Mouse (Mus musculus): Measurements from ENCODE around the gene Supt3. TPM values are rescaled to one million over a fixed set of nuclear protein-coding genes. Genes with fewer than 3 reads are reported as not detected.

The Supt3 gene
- polyA plus RNA-seq, 1 experiment, result 6.4 TPM

GRCm38 (mm10) chr17:45047236-45047635 is 270.3 kb downstream of the Supt3 start:
- no peak for TF ChIP-seq CTCF (conservative IDR thresholded peaks at IDR 0.05; ENCODE audit: insufficient read depth, insufficient read length, low read depth, low read length)
- TF ChIP-seq POLR2A (IDR thresholded peaks at IDR 0.05; ENCODE audit: low read depth, low read length), result no peak
- whole genome bisulfite sequencing, result 93% methylated on average over 6 of the region's 6 CpGs
- no peaks in the 10 kb centered on the region for H3K36me3 ChIP-seq (ENCODE audit: control insufficient read depth, insufficient read depth, low read length)

GRCm38 (mm10) chr17:45051971-45052370 is 275.0 kb downstream of the Supt3 start:
- Histone ChIP-seq H3K36me3 (ENCODE audit: control insufficient read depth, insufficient read depth, low read length) (no peaks in the 10 kb centered on the region), H3K4me1 (ENCODE audit: control insufficient read depth, insufficient read depth, low read length) (no peaks in the 10 kb centered on the region), H3K4me3 (ENCODE audit: insufficient read depth, low read depth, low read length) (no peak overlapping the region), H3K27me3 (replicated peaks; ENCODE audit: control insufficient read depth, insufficient read depth, low read length) (no peaks in the 10 kb centered on the region), H3K27ac (ENCODE audit: insufficient read depth, low read depth, low read length) (no peak overlapping the region)
- TF ChIP-seq CTCF (conservative IDR thresholded peaks at IDR 0.05; ENCODE audit: insufficient read depth, insufficient read length, low read depth, low read length) (no peak), POLR2A (IDR thresholded peaks at IDR 0.05; ENCODE audit: low read depth, low read length) (no peak)
- no peak for DNase-seq
- 91% methylated on average over 3 of the region's 3 CpGs for WGBS

More at GRCm38 (mm10) chr17:45047236-45047635, 270.3 kb downstream of the Supt3 start:
- H3K27me3 ChIP-seq (replicated peaks; ENCODE audit: control insufficient read depth, insufficient read depth, low read length), result no peaks in the 10 kb centered on the region
- H3K4me1 ChIP-seq (ENCODE audit: control insufficient read depth, insufficient read depth, low read length), result no peaks in the 10 kb centered on the region
- DNase-seq, result no peak
- no peak overlapping the region for H3K27ac ChIP-seq (ENCODE audit: insufficient read depth, low read depth, low read length)
- H3K4me3 ChIP-seq (ENCODE audit: insufficient read depth, low read depth, low read length), result no peak overlapping the region

- H3K27ac ChIP-seq (ENCODE audit: insufficient read depth, low read depth, low read length), result no peak overlapping the region
- H3K4me3 ChIP-seq (ENCODE audit: insufficient read depth, low read depth, low read length), result no peak overlapping the region
- TF ChIP-seq POLR2A (IDR thresholded peaks at IDR 0.05; ENCODE audit: low read depth, low read length), result no peak
- no peak for TF ChIP-seq CTCF (conservative IDR thresholded peaks at IDR 0.05; ENCODE audit: insufficient read depth, insufficient read length, low read depth, low read length)
- no peak for DNase-seq
- 89% methylated on average over 3 of the region's 3 CpGs for WGBS
- no peaks in the 10 kb centered on the region for H3K36me3 ChIP-seq (ENCODE audit: control insufficient read depth, insufficient read depth, low read length)
- H3K27me3 ChIP-seq (replicated peaks; ENCODE audit: control insufficient read depth, insufficient read depth, low read length), result no peaks in the 10 kb centered on the region
- H3K4me1 ChIP-seq (ENCODE audit: control insufficient read depth, insufficient read depth, low read length), result no peaks in the 10 kb centered on the region
Measured at GRCm38 (mm10) chr17:45053371-45053770, 276.4 kb downstream of the Supt3 start.

DNA sequence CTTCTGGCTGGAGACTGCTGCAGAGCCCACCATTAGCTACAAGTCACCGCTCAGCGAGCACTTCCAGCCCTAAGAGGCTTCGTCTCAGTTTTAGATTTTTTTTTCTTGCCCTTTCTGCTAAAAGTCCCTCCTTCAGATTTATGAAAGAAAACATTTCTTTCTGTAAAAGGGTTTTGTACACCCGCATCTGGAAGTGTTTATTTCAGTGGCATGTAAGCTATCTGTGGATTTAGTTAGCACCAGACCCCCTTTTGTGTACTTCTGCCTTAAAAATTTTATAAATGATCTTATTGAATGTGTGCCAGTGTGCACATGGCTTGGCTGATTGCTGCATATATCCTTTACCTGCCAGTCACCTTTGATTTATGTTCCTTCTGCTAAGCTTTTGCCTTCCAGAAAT is 277.6 kb downstream of the Supt3 start:
- Histone ChIP-seq H3K4me1 (ENCODE audit: control insufficient read depth, insufficient read depth, low read length) (no peaks in the 10 kb centered on the region), H3K36me3 (ENCODE audit: control insufficient read depth, insufficient read depth, low read length) (no peaks in the 10 kb centered on the region), H3K27ac (ENCODE audit: insufficient read depth, low read depth, low read length) (no peak overlapping the region), H3K4me3 (ENCODE audit: insufficient read depth, low read depth, low read length) (no peak overlapping the region), H3K27me3 (replicated peaks; ENCODE audit: control insufficient read depth, insufficient read depth, low read length) (no peaks in the 10 kb centered on the region)
- WGBS, result 89% methylated on average over 4 of the region's 4 CpGs
- DNase-seq, result no peak
- TF ChIP-seq POLR2A (IDR thresholded peaks at IDR 0.05; ENCODE audit: low read depth, low read length), result no peak
- no peak for TF ChIP-seq CTCF (conservative IDR thresholded peaks at IDR 0.05; ENCODE audit: insufficient read depth, insufficient read length, low read depth, low read length)

DNA sequence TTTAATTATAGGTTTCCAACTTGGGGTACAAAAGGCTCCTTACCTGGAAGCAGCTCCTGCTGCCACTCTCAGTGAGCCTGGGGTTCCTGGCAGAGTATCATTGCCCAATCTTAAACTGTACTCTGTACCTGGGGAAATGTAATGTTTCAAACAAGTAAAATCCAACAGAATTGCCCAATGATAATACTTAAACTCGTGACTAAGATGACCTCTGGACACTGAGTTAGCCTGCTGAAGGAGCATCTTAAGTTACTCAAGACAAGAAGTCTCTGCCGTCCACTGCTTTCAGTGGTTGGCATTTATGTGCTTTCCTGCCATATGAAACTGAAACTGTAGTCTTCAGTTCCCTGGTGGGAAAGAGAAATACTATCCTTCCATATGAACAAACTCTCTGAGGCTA is 279.9 kb downstream of the Supt3 start:
- no peaks in the 10 kb centered on the region for H3K4me1 ChIP-seq (ENCODE audit: control insufficient read depth, insufficient read depth, low read length)
- 49% methylated on average over 2 of the region's 2 CpGs for WGBS
- H3K4me3 ChIP-seq (ENCODE audit: insufficient read depth, low read depth, low read length), result no peak overlapping the region
- no peak for TF ChIP-seq CTCF (conservative IDR thresholded peaks at IDR 0.05; ENCODE audit: insufficient read depth, insufficient read length, low read depth, low read length)
- no peaks in the 10 kb centered on the region for H3K27me3 ChIP-seq (replicated peaks; ENCODE audit: control insufficient read depth, insufficient read depth, low read length)
- no peaks in the 10 kb centered on the region for H3K36me3 ChIP-seq (ENCODE audit: control insufficient read depth, insufficient read depth, low read length)
- DNase-seq, result peak; percentile 60
- H3K27ac ChIP-seq (ENCODE audit: insufficient read depth, low read depth, low read length), result no peak overlapping the region

- Histone ChIP-seq H3K27ac (ENCODE audit: insufficient read depth, low read depth, low read length) (no peak overlapping the region), H3K36me3 (ENCODE audit: control insufficient read depth, insufficient read depth, low read length) (no peaks in the 10 kb centered on the region), H3K27me3 (replicated peaks; ENCODE audit: control insufficient read depth, insufficient read depth, low read length) (no peaks in the 10 kb centered on the region), H3K4me1 (ENCODE audit: control insufficient read depth, insufficient read depth, low read length) (no peaks in the 10 kb centered on the region), H3K4me3 (ENCODE audit: insufficient read depth, low read depth, low read length) (no peak overlapping the region)
- WGBS, result 86% methylated on average over 6 of the region's 6 CpGs
- no peak for DNase-seq
- TF ChIP-seq CTCF (conservative IDR thresholded peaks at IDR 0.05; ENCODE audit: insufficient read depth, insufficient read length, low read depth, low read length) (no peak), POLR2A (IDR thresholded peaks at IDR 0.05; ENCODE audit: low read depth, low read length) (no peak)
Measured at GRCm38 (mm10) chr17:45057780-45058179, 280.8 kb downstream of the Supt3 start.

- DNase-seq, result no peak
- Histone ChIP-seq H3K27ac (ENCODE audit: insufficient read depth, low read depth, low read length) (no peak overlapping the region), H3K36me3 (ENCODE audit: control insufficient read depth, insufficient read depth, low read length) (no peaks in the 10 kb centered on the region), H3K4me1 (ENCODE audit: control insufficient read depth, insufficient read depth, low read length) (no peaks in the 10 kb centered on the region), H3K27me3 (replicated peaks; ENCODE audit: control insufficient read depth, insufficient read depth, low read length) (no peaks in the 10 kb centered on the region), H3K4me3 (ENCODE audit: insufficient read depth, low read depth, low read length) (no peak overlapping the region)
- no peak for TF ChIP-seq CTCF (conservative IDR thresholded peaks at IDR 0.05; ENCODE audit: insufficient read depth, insufficient read length, low read depth, low read length)
- no peak for TF ChIP-seq POLR2A (IDR thresholded peaks at IDR 0.05; ENCODE audit: low read depth, low read length)
- WGBS, result 75% methylated on average over 6 of the region's 6 CpGs
Measured at GRCm38 (mm10) chr17:45058566-45059363, 281.8 kb downstream of the Supt3 start.

Measured in kidney, adult 2 months (tissue).